Mouse (Mus musculus) neural tube, embryonic 12.5 days (tissue): Measurements from ENCODE around the gene Mras. TPM values are rescaled to one million over a fixed set of nuclear protein-coding genes. Genes with fewer than 3 reads are reported as not detected.

Experiments
- ATAC-seq: fragments of 200-750 bp; cut with Nextera tagmentation; 2 replicates; pipeline ENCODE4 v1.8.0; 2017; ENCODE audit warnings: low read depth, mild to moderate bottlenecking, moderate TSS enrichment, moderate library complexity; ENCODE audit not compliant: low FRiP score
- H3K27ac ChIP-seq: fragments of 300-500 bp; sonication (generic); 2 replicates; pipeline ENCODE4 v1.5.1; 2016
- H3K27me3 ChIP-seq: fragments of 300-500 bp; sonication (generic); replicated peaks from 2 replicates; pipeline ENCODE4 v1.6.1; 2016; ENCODE audit warnings: mild to moderate bottlenecking
- H3K36me3 ChIP-seq: fragments of 300-500 bp; sonication (generic); 2 replicates; pipeline ENCODE4 v1.6.1; 2016; ENCODE audit warnings: mild to moderate bottlenecking
- H3K4me1 ChIP-seq: fragments of 300-500 bp; sonication (generic); 2 replicates; pipeline ENCODE4 v1.6.1; 2016
- H3K4me2 ChIP-seq: fragments of 300-500 bp; sonication (generic); replicated peaks from 2 replicates; pipeline ENCODE4 v1.6.1; 2016; ENCODE audit warnings: mild to moderate bottlenecking
- H3K4me3 ChIP-seq: fragments of 300-500 bp; sonication (generic); 2 replicates; pipeline ENCODE4 v1.5.1; 2016
- H3K9ac ChIP-seq: fragments of 300-500 bp; sonication (generic); 2 replicates; pipeline ENCODE4 v1.6.1; 2016; ENCODE audit warnings: mild to moderate bottlenecking
- H3K9me3 ChIP-seq: fragments of 300-500 bp; sonication (generic); 2 replicates; pipeline ENCODE4 v1.6.1; 2016; ENCODE audit warnings: mild to moderate bottlenecking
- WGBS: fragments of 180-500 bp; shearing (Covaris S2); methylation state at CpG from one replicate; pipeline ENCODE4 v1.1.7; 2016; 5-methylcytosine and 5-hydroxymethylcytosine counted together
- polyA plus RNA-seq: library from polyadenylated mRNA; unstranded; fragments of >200 nt; fragmentation: Nextera tagmentation; extraction: Ambion mirVana; gene quantifications from 2 replicates; pipeline ENCODE4 v1.2.1, GENCODE M21; 2016

Mras gene
- polyA plus RNA-seq, 1 experiment from 2014 or later, result 27.5 TPM

DNA sequence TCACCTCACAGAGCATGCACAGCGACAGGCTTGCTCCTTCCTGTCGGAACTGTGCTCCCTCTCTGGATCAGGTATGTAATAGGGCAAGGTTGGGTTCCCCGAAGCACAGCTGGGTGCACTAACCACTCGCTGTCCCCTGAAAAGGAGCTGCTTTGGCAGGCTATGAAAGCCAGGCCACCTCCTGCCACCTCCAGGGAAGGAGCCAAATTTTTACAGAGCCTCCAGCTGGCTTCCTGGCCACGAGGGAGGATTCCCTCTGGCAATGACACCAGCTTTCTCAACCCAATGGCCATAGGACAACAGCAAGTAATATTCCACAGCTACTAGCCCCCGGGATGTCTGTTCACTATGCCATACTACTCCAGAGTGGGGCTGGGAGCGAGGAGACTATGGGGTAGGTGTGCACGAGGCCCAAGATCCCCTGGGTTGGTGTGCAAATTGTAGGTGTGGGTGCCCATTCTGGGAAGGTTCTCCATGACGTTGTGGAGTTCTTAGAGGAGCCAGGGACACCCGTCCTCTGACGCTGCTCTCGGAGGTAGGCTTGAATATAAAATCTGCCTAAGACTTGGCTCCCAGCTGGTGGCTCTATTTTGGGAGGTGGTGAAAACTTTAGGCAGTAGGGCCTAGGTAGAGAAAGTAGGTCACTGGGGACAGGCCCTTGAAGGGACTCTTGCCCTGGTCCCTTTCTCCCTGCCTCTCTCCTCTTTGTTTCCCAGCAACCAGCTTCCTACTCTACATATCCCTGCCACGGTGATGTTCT, 39.9 kb downstream of the Mras start:
- Histone ChIP-seq H3K27ac (no peak overlapping the region), H3K4me3 (no peak overlapping the region), H3K27me3 (no peaks in the 10 kb centered on the region), H3K4me2 (no peak overlapping the region), H3K4me1 (no peaks in the 10 kb centered on the region), H3K36me3 (peaks cover 11% of the 10 kb centered on the region), H3K9me3 (no peaks in the 10 kb centered on the region), H3K9ac (no peak overlapping the region)
- 85% methylated on average over 13 of the region's 13 CpGs for WGBS
- no peak for ATAC-seq

DNA sequence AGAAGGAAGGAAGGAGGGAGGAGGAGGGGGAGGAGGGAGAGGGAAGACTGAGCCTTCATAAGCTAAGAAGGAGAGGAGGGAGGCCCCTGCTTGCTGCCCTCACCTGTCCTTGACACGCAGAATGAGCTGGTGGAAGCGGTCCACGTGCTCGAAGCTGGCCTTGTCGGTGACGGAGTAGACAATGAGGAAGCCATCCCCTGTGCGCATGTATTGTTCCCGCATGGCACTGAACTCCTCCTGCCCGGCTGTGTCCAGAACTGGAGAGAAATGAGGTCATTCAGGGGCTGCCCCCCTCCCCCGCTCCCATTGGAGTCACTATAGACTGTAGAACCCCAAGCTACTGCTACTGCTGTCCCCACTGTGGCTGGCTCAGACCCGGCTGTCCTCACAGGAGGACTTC, 42.8 kb downstream of the Mras start:
- H3K27ac ChIP-seq, result no peak overlapping the region
- no peaks in the 10 kb centered on the region for H3K4me1 ChIP-seq
- ATAC-seq, result no peak
- no peak overlapping the region for H3K9ac ChIP-seq
- H3K27me3 ChIP-seq, result no peaks in the 10 kb centered on the region
- H3K4me2 ChIP-seq, result no peak overlapping the region
- H3K9me3 ChIP-seq, result no peaks in the 10 kb centered on the region
- peaks cover 22% of the 10 kb centered on the region for H3K36me3 ChIP-seq
- H3K4me3 ChIP-seq, result no peak overlapping the region
- WGBS, result 58% methylated on average over 11 of the region's 11 CpGs

DNA sequence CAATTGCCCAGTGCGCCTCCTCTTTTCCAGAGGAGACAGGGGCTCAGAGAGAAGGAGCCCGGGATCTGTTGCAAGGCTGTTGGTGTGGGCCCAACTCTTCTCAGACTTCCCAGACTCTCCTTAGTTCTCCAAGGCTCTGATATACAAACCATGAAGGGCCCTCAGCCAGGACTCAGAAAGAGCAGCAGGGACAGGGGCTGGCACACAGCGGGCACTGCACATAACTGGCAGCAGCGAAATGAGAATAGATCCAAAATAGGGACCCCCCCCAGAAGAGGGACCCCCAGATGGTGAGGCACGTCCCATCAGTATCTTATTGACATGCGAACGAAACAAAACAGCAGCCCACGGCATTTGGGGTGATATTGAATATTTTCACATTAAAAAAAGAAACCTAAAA, 44.0 kb downstream of the Mras start:
- WGBS, result 95% methylated on average over 8 of the region's 8 CpGs
- no peak overlapping the region for H3K27ac ChIP-seq
- peaks cover 27% of the 10 kb centered on the region for H3K36me3 ChIP-seq
- H3K4me1 ChIP-seq, result no peaks in the 10 kb centered on the region
- H3K27me3 ChIP-seq, result no peaks in the 10 kb centered on the region
- no peak overlapping the region for H3K4me3 ChIP-seq
- H3K9ac ChIP-seq, result no peak overlapping the region
- no peak for ATAC-seq
- H3K9me3 ChIP-seq, result no peaks in the 10 kb centered on the region
- H3K4me2 ChIP-seq, result no peak overlapping the region

DNA sequence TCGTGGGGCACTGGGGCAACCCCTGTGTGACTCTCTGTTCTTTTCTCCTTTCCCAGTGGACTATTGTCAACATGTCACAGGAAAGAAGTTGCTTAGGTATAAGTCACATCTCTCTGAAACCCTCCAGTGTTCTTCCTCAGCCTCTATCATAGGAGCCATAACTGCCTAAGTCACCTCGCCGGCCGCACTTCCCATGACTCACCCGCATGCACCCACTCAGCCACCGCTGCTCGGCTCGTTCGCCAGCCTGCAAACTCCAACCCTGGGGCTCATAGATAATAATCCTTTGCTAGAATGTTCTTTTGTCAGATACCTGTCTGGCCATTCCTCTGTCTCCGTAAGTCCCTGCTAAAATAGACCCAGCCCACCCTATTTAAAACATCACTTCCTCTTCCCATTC, 45.6 kb downstream of the Mras start:
- Histone ChIP-seq H3K9ac (no peak overlapping the region), H3K4me1 (no peaks in the 10 kb centered on the region), H3K4me3 (no peak overlapping the region), H3K4me2 (no peak overlapping the region), H3K27ac (no peak overlapping the region), H3K9me3 (no peaks in the 10 kb centered on the region), H3K27me3 (no peaks in the 10 kb centered on the region), H3K36me3 (peaks cover 31% of the 10 kb centered on the region)
- no peak for ATAC-seq
- WGBS, result 94% methylated on average over 10 of the region's 10 CpGs

DNA sequence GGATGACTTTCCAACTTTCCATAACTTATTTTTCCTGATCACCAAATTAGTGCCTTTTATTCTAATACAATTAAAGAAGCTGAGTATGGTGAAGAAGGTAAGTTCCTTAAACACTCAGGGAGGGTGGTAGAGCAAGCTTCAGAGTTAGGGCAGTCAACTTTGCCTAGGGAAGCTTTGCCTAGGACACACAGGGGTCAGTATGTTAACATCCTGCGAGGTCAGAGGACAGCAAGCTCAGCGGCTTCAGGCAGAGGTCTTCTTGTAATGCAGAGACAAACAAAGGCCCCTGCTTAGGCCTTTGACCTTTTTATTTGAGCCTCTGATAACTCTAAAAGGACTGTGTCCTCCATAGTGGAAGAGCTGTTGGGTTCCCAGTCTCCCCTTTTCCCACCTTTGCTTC, 46.5 kb downstream of the Mras start:
- no peak for ATAC-seq
- no peaks in the 10 kb centered on the region for H3K27me3 ChIP-seq
- H3K9me3 ChIP-seq, result no peaks in the 10 kb centered on the region
- WGBS, result 43% methylated on average over 2 of the region's 2 CpGs
- no peak overlapping the region for H3K4me3 ChIP-seq
- H3K4me2 ChIP-seq, result no peak overlapping the region
- no peaks in the 10 kb centered on the region for H3K4me1 ChIP-seq
- no peak overlapping the region for H3K27ac ChIP-seq
- H3K9ac ChIP-seq, result no peak overlapping the region
- H3K36me3 ChIP-seq, result peaks cover 37% of the 10 kb centered on the region

DNA sequence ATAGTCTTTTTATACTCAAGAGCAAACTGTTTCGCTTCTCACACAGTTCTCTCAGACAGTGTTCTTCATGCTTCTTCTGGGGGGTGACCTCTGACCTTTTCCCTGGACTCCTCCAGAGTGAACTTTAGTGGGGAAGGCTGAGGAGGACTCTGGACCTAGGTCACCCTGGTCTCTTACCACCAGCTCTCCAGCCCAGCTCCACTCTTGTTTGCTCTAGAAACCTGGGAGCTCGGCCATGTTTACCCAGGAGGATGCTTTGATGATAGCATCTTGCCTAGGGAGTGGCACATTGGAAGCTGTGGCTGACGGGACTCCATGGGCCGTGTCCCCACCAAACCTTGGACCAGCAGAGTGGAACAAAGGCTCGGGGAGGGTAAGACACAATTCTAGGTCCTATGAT, 47.0 kb downstream of the Mras start:
- H3K4me3 ChIP-seq, result no peak overlapping the region
- no peak for ATAC-seq
- no peaks in the 10 kb centered on the region for H3K27me3 ChIP-seq
- H3K36me3 ChIP-seq, result peaks cover 37% of the 10 kb centered on the region
- WGBS, result 83% methylated on average over 5 of the region's 5 CpGs
- no peaks in the 10 kb centered on the region for H3K4me1 ChIP-seq
- no peak overlapping the region for H3K4me2 ChIP-seq
- no peaks in the 10 kb centered on the region for H3K9me3 ChIP-seq
- no peak overlapping the region for H3K27ac ChIP-seq
- H3K9ac ChIP-seq, result no peak overlapping the region

DNA sequence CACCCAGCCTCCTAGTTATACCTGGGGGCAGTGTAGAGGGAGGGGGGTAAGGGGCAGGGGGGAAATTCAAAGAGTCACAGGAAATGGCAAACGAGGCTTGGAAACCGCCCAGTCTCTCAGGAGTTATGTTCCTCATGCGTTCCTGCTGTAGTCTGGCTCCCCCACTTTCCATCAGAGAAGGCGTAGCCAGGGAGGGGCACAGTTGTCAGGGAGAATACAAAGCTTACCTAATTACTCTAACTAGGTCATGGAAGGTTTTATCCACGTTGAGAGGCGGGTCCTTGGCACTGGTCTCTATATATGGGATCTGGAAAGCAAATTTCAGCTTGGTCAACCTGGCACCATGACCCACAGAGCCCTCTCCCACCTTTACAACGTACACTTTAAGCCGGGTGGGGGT, 47.7 kb downstream of the Mras start:
- Histone ChIP-seq H3K4me2 (no peak overlapping the region), H3K36me3 (peaks cover 37% of the 10 kb centered on the region), H3K4me3 (no peak overlapping the region), H3K27me3 (no peaks in the 10 kb centered on the region), H3K9me3 (no peaks in the 10 kb centered on the region), H3K4me1 (no peaks in the 10 kb centered on the region), H3K9ac (no peak overlapping the region), H3K27ac (no peak overlapping the region)
- 85% methylated on average over 8 of the region's 8 CpGs for WGBS
- no peak for ATAC-seq

DNA sequence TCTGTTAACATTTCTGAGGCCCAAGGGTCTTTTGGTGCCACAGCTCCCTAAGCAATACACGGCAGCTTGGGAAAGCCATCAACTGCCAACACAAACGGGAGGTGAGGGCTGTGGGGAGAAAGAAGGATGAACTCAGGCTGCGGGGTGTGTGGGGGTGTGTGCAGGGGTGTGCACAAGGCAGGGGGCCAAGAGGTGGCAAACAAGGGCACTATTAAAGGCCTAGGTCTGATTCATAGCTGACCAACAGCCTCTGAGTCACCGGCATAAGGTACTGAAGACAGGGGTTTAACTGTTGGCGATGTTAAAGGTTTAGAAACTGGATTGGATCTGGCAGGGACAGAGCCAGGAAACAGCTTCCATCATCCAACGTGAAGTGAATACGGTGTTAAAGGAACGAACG, 48.3 kb downstream of the Mras start:
- no peaks in the 10 kb centered on the region for H3K4me1 ChIP-seq
- ATAC-seq, result no peak

DNA sequence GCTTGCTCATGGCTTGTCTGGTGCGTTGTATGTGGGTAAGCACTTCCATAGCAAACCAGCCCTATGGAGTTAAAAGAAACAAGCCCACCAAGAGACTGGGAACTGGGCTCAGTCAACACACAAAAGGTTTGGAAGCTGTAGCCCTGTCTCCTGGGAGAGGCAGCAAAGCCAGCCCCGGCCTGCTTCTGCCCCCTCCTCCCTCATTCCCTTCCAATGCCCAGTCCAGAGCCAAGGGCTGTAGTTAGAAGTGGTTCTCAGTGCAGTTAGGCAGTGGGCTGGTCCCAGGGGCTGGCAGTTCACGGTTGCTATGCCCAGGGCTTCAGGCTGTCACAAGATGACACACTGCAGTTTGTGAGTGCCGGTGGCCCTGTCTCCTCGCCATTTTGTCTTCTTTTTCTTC, 49.1 kb downstream of the Mras start:
- Histone ChIP-seq H3K9me3 (no peaks in the 10 kb centered on the region), H3K4me2 (no peak overlapping the region), H3K4me3 (no peak overlapping the region), H3K9ac (no peak overlapping the region), H3K4me1 (no peaks in the 10 kb centered on the region), H3K36me3 (peaks cover 37% of the 10 kb centered on the region), H3K27ac (no peak overlapping the region), H3K27me3 (no peaks in the 10 kb centered on the region)
- WGBS, result 74% methylated on average over 5 of the region's 5 CpGs
- no peak for ATAC-seq

More for the DNA sequence above, 48.3 kb downstream of the Mras start:
- Histone ChIP-seq H3K4me2 (no peak overlapping the region), H3K9ac (no peak overlapping the region), H3K9me3 (no peaks in the 10 kb centered on the region), H3K36me3 (peaks cover 37% of the 10 kb centered on the region), H3K4me3 (no peak overlapping the region), H3K27me3 (no peaks in the 10 kb centered on the region), H3K27ac (no peak overlapping the region)
- WGBS, result 84% methylated on average over 9 of the region's 9 CpGs

DNA sequence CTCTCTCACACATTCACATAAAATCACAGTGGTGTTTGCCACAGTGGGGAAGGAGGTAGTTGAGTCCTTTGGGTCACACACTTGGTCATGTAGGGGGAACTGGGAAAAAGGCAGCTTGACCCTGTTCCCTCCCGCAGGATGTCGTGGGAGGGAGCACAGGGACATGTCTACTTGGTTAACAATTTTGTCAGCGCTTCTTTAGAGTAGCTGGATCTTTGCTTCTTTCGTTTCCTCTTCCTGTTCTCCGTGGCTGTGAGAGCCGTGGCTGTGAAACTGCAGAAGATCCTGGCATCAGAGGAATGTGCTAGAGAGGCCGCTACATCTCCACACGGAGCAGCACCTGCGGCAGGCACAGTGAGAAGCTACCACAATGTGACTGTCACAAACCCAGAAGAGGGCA, 54.6 kb downstream of the Mras start:
- no peaks in the 10 kb centered on the region for H3K9me3 ChIP-seq
- no peaks in the 10 kb centered on the region for H3K4me1 ChIP-seq
- no peak for ATAC-seq
- no peak overlapping the region for H3K9ac ChIP-seq
- 89% methylated on average over 9 of the region's 9 CpGs for WGBS
- peaks cover 6% of the 10 kb centered on the region; the same call in 1 of the 2 replicates for H3K36me3 ChIP-seq
- H3K4me3 ChIP-seq, result no peak overlapping the region
- H3K27ac ChIP-seq, result no peak overlapping the region
- H3K4me2 ChIP-seq, result no peak overlapping the region
- H3K27me3 ChIP-seq, result no peaks in the 10 kb centered on the region

DNA sequence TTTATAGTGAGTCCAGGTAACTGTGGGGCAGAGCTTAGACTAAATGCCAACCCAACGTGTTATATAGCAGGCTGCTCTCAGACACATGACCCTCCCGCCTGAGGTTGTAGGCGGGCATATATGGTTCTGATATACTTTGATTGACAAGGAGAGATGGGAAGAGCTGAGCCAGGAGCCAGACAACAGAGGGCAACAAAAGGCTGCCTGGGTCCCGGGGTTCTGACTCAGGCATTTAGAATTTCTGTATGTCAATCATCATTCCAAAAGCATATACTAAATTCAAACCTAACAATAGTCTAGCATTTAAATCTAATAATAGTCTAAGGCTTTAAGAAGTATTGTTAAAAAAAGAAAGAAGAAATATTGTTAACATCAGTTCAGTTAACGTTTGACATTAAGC, 58.0 kb downstream of the Mras start:
- H3K4me3 ChIP-seq, result no peak overlapping the region
- WGBS, result 83% methylated on average over 5 of the region's 5 CpGs
- H3K9me3 ChIP-seq, result no peaks in the 10 kb centered on the region
- no peak overlapping the region for H3K27ac ChIP-seq
- no peaks in the 10 kb centered on the region for H3K36me3 ChIP-seq
- no peaks in the 10 kb centered on the region for H3K4me1 ChIP-seq
- H3K4me2 ChIP-seq, result no peak overlapping the region
- no peaks in the 10 kb centered on the region for H3K27me3 ChIP-seq
- no peak for ATAC-seq
- no peak overlapping the region for H3K9ac ChIP-seq

DNA sequence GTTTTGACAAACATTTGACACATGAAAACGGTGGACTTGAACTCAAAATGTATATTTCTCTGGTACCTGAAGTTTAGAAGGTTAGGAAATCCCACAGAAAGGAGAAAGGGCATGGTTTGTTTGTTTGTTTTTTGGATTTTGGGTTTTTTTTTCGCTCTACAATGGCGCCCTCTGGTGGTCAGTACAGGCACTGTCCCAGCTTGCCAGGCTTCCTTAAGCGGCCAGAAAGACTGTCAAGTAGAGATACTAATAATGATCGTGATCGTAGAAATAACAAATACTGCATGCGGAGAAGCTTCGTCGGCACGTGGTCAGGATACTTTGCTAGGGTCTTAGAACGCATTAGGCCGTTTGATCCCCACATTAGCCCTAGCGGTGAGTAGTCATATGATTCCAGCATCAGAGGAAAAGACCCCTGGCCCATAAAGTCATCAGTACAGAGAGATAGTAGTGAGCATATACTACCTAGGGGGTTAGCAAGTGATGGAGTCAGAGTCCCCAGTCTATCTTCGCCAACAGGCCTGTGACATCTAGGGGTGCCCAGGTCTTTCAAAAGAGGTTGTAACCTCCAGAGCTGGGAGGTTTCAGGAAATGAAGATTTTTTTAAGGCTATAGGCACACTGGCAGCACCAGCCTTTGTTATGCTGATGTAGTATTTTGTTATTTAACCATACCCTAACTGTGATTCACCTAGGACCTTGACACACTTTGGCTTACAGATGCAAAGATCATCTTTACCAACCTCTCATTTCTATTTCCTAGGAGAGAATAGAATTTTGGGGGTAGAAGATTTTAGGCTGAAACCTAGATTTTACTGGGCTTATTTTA, 60.4 kb downstream of the Mras start:
- Histone ChIP-seq H3K27me3 (no peaks in the 10 kb centered on the region), H3K9me3 (no peaks in the 10 kb centered on the region), H3K36me3 (no peaks in the 10 kb centered on the region), H3K4me1 (no peaks in the 10 kb centered on the region), H3K4me3 (no peak overlapping the region), H3K4me2 (no peak overlapping the region; the same call in 1 of the 2 replicates), H3K9ac (no peak overlapping the region), H3K27ac (no peak overlapping the region)
- 11% methylated on average over 14 of the region's 14 CpGs for WGBS
- ATAC-seq, result no peak
